Mouse (Mus musculus) thymus, adult 2 months (tissue): Measurements from ENCODE around the gene 1700003H04Rik. TPM values are rescaled to one million over a fixed set of nuclear protein-coding genes. Genes with fewer than 3 reads are reported as not detected.

Source experiments
- DNase-seq: peaks from one replicate; pipeline ENCODE4 v3.0.0; 2021
- H3K27ac ChIP-seq: fragments of 200-500 bp; 2 replicates; pipeline ENCODE4 v1.5.1; 2012; ENCODE audit warnings: low read length, control low read depth; ENCODE audit not compliant: control insufficient read depth, insufficient read depth
- H3K27me3 ChIP-seq: fragments of 200-500 bp; 2 replicates; pipeline ENCODE4 v1.6.1; 2012; ENCODE audit warnings: mild to moderate bottlenecking, low read length, moderate library complexity, mixed read lengths; ENCODE audit not compliant: control insufficient read depth, insufficient read depth
- H3K36me3 ChIP-seq: fragments of 200-500 bp; 2 replicates; pipeline ENCODE4 v1.6.1; 2012; ENCODE audit warnings: mild to moderate bottlenecking, low read length, moderate library complexity; ENCODE audit not compliant: control insufficient read depth, insufficient read depth
- H3K4me1 ChIP-seq: fragments of 200-500 bp; replicated peaks from 2 replicates; pipeline ENCODE4 v1.6.1; 2012; ENCODE audit warnings: low read length; ENCODE audit not compliant: control insufficient read depth, insufficient read depth
- H3K4me3 ChIP-seq: fragments of 200-500 bp; 2 replicates; pipeline ENCODE4 v1.5.1; 2012; ENCODE audit warnings: mild to moderate bottlenecking, low read length, control low read depth, moderate library complexity; ENCODE audit not compliant: control insufficient read depth, insufficient read depth
- CTCF ChIP-seq: fragments of 200-500 bp; IDR thresholded peaks from 2 replicates; pipeline ENCODE4 v1.5.1; 2012; ENCODE audit warnings: mild to moderate bottlenecking, control low read depth, low read length, moderate library complexity, borderline replicate concordance; ENCODE audit not compliant: control insufficient read depth, poor library complexity, insufficient read depth; ENCODE audit errors: extremely low read depth
- POLR2A ChIP-seq: fragments of 200-500 bp; IDR thresholded peaks from 2 replicates; pipeline ENCODE4 v1.6.1; 2012; ENCODE audit warnings: mild to moderate bottlenecking, low read length, control low read depth, moderate library complexity; ENCODE audit not compliant: control insufficient read depth, poor library complexity, insufficient read depth; ENCODE audit errors: extremely low read depth
- WGBS: fragments of 180-500 bp; shearing (Covaris S2); methylation state at CpG from one replicate; pipeline ENCODE4 v1.1.7; 2018; 5-methylcytosine and 5-hydroxymethylcytosine counted together
- polyA plus RNA-seq: library from polyadenylated mRNA; depleted of rRNA; stranded (reverse); fragments of >200 nt; gene quantifications from 2 replicates; pipeline ENCODE4 v1.2.3, GENCODE M21; 2012; rRNA removed

The 1700003H04Rik gene
- polyA plus RNA-seq = not detected in 2 replicates

GRCm38 (mm10) chr3:124581001-124581400 lies at the start of gene 1700003H04Rik:
1700003H04Rik (minus strand) TSS chr3:124581101.
- Histone ChIP-seq H3K4me1 (no peaks in the 10 kb centered on the region), H3K4me3 (no peak within 1 kb of the TSS), H3K27ac (no peak within 1 kb of the TSS), H3K36me3 (no peaks in the 10 kb centered on the region), H3K27me3 (no peaks in the 10 kb centered on the region)
- no peak for DNase-seq
- TF ChIP-seq POLR2A = no peak
- no peak for TF ChIP-seq CTCF

- 76% methylated on average over 3 of the region's 3 CpGs for WGBS
Observed at GRCm38 (mm10) chr3:124623031-124623430, 42.1 kb upstream of the 1700003H04Rik start.

GRCm38 (mm10) chr3:124613287-124613686 lies 32.4 kb upstream of the 1700003H04Rik start:
- Histone ChIP-seq H3K4me3 (no peak overlapping the region), H3K36me3 (no peaks in the 10 kb centered on the region), H3K27ac (no peak overlapping the region), H3K27me3 (no peaks in the 10 kb centered on the region), H3K4me1 (no peaks in the 10 kb centered on the region)
- DNase-seq = no peak
- TF ChIP-seq CTCF = no peak
- TF ChIP-seq POLR2A = no peak
- WGBS = 62% methylated on average over 1 of the region's 1 CpGs

More at GRCm38 (mm10) chr3:124623031-124623430, 42.1 kb upstream of the 1700003H04Rik start:
- DNase-seq = no peak
- Histone ChIP-seq H3K36me3 (no peaks in the 10 kb centered on the region), H3K27me3 (no peaks in the 10 kb centered on the region), H3K4me3 (no peak overlapping the region), H3K4me1 (no peaks in the 10 kb centered on the region), H3K27ac (no peak overlapping the region)
- TF ChIP-seq CTCF (no peak), POLR2A (no peak)

DNA sequence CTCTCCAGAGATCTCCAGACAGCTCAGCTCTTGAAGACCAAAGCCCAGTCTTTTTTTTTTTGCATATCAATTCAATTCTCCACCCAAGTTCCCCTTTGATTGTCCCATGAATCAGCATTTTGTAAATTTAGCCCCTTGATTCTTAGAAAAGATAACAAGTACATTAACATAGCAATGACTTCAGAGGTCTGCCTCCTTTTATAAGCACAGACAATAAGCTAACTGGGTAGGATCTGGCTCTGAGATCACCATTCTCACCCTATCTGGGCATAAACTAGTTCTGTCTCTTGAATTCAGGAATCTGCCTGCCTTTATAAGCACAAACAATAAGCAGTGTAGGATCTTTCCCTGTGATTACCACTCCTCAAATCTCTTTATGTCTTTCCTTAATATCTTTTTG lies 29.1 kb upstream of the 1700003H04Rik start:
- no peak overlapping the region for H3K4me3 ChIP-seq
- no peaks in the 10 kb centered on the region for H3K27me3 ChIP-seq
- no peak overlapping the region for H3K27ac ChIP-seq
- no peaks in the 10 kb centered on the region for H3K36me3 ChIP-seq
- no peak for DNase-seq
- TF ChIP-seq CTCF = no peak
- TF ChIP-seq POLR2A = no peak
- no peaks in the 10 kb centered on the region for H3K4me1 ChIP-seq

GRCm38 (mm10) chr3:124606021-124606517 lies 25.2 kb upstream of the 1700003H04Rik start:
- no peak overlapping the region for H3K27ac ChIP-seq
- H3K4me3 ChIP-seq = no peak overlapping the region
- H3K4me1 ChIP-seq = no peaks in the 10 kb centered on the region
- H3K36me3 ChIP-seq = no peaks in the 10 kb centered on the region
- TF ChIP-seq CTCF (no peak), POLR2A (no peak)
- DNase-seq = no peak
- no peaks in the 10 kb centered on the region for H3K27me3 ChIP-seq

DNA sequence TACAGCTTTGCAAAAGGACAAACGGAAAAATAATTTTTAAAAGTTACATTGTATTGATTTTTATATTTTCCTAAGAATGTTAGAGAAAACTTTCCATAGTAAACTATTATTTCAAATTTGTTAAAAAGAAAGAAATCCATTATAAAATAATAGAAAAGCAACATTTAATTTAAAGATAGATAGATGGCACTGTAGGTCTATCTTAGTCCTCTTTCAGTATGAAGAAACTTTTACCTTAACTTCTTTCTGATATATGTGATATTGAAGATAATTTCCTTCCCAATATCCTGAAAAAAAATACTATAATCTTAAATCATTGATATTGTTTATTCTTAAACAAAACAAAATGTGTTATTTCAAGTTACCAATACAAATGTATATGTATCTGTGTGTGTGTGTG lies 24.6 kb upstream of the 1700003H04Rik start:
- H3K4me1 ChIP-seq = no peaks in the 10 kb centered on the region
- 90% methylated on average over 1 of the region's 1 CpGs for WGBS
- TF ChIP-seq CTCF (no peak), POLR2A (no peak)
- H3K4me3 ChIP-seq = no peak overlapping the region
- no peak for DNase-seq
- no peak overlapping the region for H3K27ac ChIP-seq
- H3K36me3 ChIP-seq = no peaks in the 10 kb centered on the region
- H3K27me3 ChIP-seq = no peaks in the 10 kb centered on the region

GRCm38 (mm10) chr3:124597789-124598188 lies 16.9 kb upstream of the 1700003H04Rik start:
- TF ChIP-seq POLR2A (no peak), CTCF (no peak)
- no peak overlapping the region for H3K27ac ChIP-seq
- H3K27me3 ChIP-seq = no peaks in the 10 kb centered on the region
- no peak for DNase-seq
- H3K4me3 ChIP-seq = no peak overlapping the region
- no peaks in the 10 kb centered on the region for H3K4me1 ChIP-seq
- H3K36me3 ChIP-seq = no peaks in the 10 kb centered on the region
